Mouse (Mus musculus) testis, adult 2 months (tissue): ENCODE data around the gene Arntl2. TPM values are rescaled to one million over a fixed set of nuclear protein-coding genes. Genes with fewer than 3 reads are reported as not detected.

Source experiments
- H3K27ac ChIP-seq: fragments of 200-500 bp; 2 replicates; pipeline ENCODE4 v1.5.1; 2012; ENCODE audit warnings: low read depth, low read length; ENCODE audit not compliant: control insufficient read depth, insufficient read depth
- H3K27me3 ChIP-seq: fragments of 200-500 bp; 2 replicates; pipeline ENCODE4 v1.6.1; 2012; ENCODE audit warnings: mild to moderate bottlenecking, low read length, moderate library complexity; ENCODE audit not compliant: control insufficient read depth, insufficient read depth
- H3K36me3 ChIP-seq: fragments of 200-500 bp; 2 replicates; pipeline ENCODE4 v1.6.1; 2012; ENCODE audit warnings: mild to moderate bottlenecking, low read length; ENCODE audit not compliant: control insufficient read depth, insufficient read depth
- H3K4me1 ChIP-seq: fragments of 200-500 bp; 2 replicates; pipeline ENCODE4 v1.6.1; 2012; ENCODE audit warnings: low read length; ENCODE audit not compliant: control insufficient read depth, insufficient read depth
- H3K4me3 ChIP-seq: fragments of 200-500 bp; 2 replicates; pipeline ENCODE4 v1.5.1; 2012; ENCODE audit warnings: low read depth, mild to moderate bottlenecking, low read length, moderate library complexity, mixed read lengths; ENCODE audit not compliant: control insufficient read depth
- CTCF ChIP-seq: fragments of 200-500 bp; IDR thresholded peaks from 2 replicates; pipeline ENCODE4 v1.5.1; 2012; ENCODE audit warnings: low read depth, mild to moderate bottlenecking, inconsistent platforms, low read length, moderate library complexity; ENCODE audit not compliant: control insufficient read depth, insufficient read depth, insufficient replicate concordance
- POLR2A ChIP-seq: fragments of 200-500 bp; IDR thresholded peaks from 2 replicates; pipeline ENCODE4 v1.6.1; 2012; ENCODE audit warnings: low read depth, mild to moderate bottlenecking, inconsistent platforms, low read length, moderate library complexity; ENCODE audit not compliant: control insufficient read depth
- polyA plus RNA-seq: library from polyadenylated mRNA; depleted of rRNA; stranded (reverse); fragments of >200 nt; gene quantifications from 2 replicates; pipeline ENCODE4 v1.2.3, GENCODE M21; 2012

Gene Arntl2
- polyA plus RNA-seq, 1 experiment, result 3.0 TPM

DNA sequence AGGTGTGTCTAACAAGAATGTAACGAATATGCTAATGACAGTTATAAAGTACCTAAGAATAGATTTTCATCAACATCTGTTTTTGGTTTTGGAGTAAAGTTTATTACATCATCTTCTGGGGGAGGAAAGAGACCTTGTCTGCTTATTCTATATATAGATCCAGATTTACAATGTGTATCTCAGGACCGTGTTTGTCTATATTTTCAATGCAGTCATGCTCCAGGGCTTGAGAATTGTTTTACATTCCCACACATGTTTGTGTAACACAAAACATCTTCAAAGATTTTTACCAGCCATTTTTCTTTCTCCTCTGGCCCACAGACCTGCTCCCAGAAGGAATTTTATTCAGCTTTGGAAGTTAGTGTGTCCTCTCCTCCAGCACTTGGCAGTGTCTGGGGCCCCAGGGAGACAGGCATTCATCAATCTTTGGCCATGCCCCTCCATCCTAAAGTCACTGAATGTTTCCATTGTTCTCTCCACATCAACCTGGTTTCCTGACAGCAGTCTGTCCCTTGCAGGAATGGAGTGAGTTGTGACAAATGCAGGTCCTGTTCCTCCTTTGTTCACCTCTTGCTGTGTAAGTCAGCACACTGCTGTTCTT lies 42.2 kb upstream of the Arntl2 start:
- no peak overlapping the region for H3K4me3 ChIP-seq
- no peaks in the 10 kb centered on the region for H3K27me3 ChIP-seq
- TF ChIP-seq CTCF, result no peak
- no peak for TF ChIP-seq POLR2A
- no peaks in the 10 kb centered on the region for H3K4me1 ChIP-seq
- no peak overlapping the region for H3K27ac ChIP-seq
- H3K36me3 ChIP-seq, result no peaks in the 10 kb centered on the region

DNA sequence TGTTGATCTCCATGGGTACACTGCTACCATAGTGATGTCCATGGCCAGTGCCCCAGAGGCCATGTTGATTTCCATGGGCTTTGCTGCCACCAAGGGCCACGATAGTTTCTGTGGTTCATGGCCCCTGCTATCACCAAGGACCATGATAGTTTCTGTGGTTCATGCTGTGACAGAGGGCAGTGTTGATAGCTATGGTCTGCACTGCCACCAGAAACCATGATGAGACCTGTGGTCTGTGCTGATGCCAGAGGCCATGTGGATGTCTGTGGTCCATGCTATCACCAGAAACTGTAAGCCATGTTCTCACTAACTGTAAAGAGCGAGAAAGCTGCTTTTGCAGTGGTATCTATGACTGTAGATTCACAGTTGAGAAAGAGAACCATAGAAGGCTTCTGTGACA lies 40.7 kb upstream of the Arntl2 start:
- no peak for TF ChIP-seq CTCF
- TF ChIP-seq POLR2A, result no peak
- Histone ChIP-seq H3K4me3 (no peak overlapping the region), H3K36me3 (no peaks in the 10 kb centered on the region), H3K4me1 (no peaks in the 10 kb centered on the region), H3K27me3 (no peaks in the 10 kb centered on the region), H3K27ac (no peak overlapping the region)

DNA sequence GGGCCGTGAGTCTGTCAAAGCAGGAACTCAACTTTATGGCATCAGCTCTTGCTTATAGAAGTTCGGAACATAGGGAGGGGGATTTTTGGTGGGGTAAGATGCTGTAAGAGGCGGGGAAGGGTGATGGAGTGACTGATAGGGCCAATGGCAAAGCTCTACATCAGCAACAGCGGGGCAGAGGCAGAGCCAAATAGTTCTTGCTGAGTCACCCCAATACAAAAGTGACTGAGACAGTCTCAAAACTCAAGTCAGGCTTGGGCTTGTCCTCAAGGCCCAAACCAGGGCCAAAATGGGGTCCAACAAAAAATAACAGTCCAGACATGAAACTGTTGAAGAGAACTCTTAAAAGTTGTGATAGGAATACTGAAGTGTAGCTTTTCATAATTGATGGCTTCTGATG lies 40.2 kb upstream of the Arntl2 start:
- Histone ChIP-seq H3K4me3 (no peak overlapping the region), H3K36me3 (no peaks in the 10 kb centered on the region), H3K4me1 (no peaks in the 10 kb centered on the region), H3K27ac (no peak overlapping the region), H3K27me3 (no peaks in the 10 kb centered on the region)
- TF ChIP-seq CTCF, result no peak
- TF ChIP-seq POLR2A, result no peak

DNA sequence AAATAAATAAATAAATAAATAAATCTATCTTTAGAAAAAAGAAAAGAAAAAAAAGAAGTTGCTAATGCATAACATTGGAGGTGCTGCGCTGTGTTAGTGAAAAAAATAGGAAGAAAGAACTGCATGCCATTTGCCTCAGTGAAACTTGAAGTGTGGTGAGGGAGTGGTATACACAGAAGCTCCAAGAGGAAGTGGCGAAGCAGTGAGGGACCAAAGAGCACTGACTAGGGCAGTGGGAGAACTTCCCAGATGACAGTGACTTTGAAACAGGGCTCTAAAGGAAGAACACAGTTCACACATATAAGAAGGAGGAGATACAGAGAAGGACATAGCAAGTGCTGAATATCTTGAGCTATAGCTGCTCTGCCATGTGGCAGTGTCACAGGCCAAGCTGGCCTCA lies 36.8 kb upstream of the Arntl2 start:
- Histone ChIP-seq H3K27ac (no peak overlapping the region), H3K4me1 (no peaks in the 10 kb centered on the region), H3K4me3 (no peak overlapping the region), H3K27me3 (no peaks in the 10 kb centered on the region), H3K36me3 (no peaks in the 10 kb centered on the region)
- TF ChIP-seq CTCF, result no peak
- no peak for TF ChIP-seq POLR2A

DNA sequence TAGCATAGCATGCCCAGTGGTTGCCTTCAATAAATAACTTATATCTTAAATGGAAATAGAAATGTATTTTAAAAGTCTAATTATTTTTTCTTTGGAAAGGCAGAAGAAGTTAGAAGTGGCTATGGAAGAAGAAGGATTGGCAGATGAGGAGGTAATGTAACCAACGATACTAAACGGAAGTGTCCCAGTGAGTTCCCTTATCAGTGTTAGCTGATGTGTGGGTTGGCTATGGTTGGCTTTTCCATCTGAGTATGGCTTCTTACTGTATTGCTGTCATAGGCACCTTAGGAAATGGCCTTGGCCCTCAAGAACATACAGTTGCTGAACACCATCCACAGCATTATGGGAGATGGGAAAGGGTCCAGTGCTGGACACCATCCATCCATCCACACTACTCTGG lies 35.8 kb upstream of the Arntl2 start:
- no peak overlapping the region for H3K4me3 ChIP-seq
- TF ChIP-seq POLR2A (no peak), CTCF (no peak)
- H3K36me3 ChIP-seq, result no peaks in the 10 kb centered on the region
- no peaks in the 10 kb centered on the region for H3K27me3 ChIP-seq
- no peak overlapping the region for H3K27ac ChIP-seq
- no peaks in the 10 kb centered on the region for H3K4me1 ChIP-seq

DNA sequence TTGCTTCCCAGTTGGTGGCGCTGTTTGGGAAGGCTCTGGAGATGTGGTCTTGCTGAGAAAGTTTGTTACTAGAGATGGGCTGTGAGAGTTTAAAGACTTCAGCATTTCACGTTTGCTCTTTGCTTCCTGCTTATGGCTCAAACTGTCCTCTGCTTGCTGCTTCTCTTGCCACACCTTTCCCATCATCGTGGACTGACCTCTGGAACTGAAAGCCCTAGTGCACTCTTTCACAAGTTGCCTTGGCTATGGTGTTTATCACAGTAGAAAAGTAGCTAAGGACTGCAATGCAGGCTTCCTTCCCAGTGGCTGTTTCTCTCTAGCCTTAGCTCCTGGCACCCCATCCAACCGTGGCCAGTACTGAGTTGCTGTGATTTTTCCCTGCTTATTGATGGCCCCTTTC lies 35.1 kb upstream of the Arntl2 start:
- no peak overlapping the region for H3K27ac ChIP-seq
- TF ChIP-seq POLR2A (no peak), CTCF (no peak)
- no peaks in the 10 kb centered on the region for H3K4me1 ChIP-seq
- H3K4me3 ChIP-seq, result no peak overlapping the region
- no peaks in the 10 kb centered on the region for H3K36me3 ChIP-seq
- no peaks in the 10 kb centered on the region for H3K27me3 ChIP-seq

DNA sequence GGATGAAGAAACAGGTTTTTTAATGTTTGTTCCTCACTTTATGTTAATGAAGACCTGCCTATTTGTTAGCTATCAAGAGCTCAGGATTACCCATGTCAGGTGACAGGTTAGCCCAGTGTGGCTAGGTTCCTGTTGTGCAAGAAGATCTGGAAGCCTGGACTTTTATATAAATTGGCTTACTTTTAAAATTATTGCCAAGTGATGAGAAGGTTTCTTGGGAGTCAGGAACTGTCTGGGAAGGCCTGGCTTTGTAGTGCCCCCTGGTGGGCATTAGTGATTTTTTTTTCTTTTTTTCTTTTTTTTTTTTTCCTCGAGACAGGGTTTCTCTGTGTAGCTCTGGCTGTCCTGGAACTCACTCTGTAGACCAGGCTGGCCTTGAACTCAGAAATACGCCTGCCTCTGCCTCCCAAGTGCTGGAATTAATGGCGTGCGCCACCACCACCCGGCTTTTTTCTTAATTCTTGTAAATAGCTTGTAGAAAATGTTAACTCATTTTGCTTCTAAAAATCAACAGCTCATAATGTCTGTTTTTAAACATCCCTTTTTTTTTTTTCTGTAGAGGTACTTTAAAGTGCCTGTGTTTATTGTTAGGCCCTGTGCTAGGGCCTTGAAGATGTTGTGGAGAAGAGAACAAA lies 33.5 kb upstream of the Arntl2 start:
- TF ChIP-seq POLR2A (no peak), CTCF (no peak)
- no peaks in the 10 kb centered on the region for H3K36me3 ChIP-seq
- no peak overlapping the region for H3K27ac ChIP-seq
- H3K27me3 ChIP-seq, result no peaks in the 10 kb centered on the region
- H3K4me3 ChIP-seq, result no peak overlapping the region
- no peaks in the 10 kb centered on the region for H3K4me1 ChIP-seq

DNA sequence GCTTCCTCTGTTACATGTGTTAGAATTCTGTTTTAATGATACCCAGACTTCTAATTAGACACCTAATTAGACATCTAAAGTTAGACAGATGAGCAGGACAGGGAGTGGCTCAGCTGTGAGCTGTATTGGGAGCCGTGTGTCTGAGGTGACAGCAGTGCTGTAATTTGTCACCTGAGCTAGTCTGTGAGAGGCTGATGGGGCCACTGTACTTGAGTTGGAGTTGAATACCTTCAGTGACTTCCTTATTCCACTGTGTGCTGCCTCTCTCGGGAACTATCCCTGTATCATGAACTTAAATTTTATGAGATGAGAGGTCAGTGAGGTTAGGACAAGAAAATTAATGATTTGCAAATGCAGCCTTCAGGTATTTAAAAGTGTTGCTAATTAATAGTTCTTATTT lies 31.3 kb upstream of the Arntl2 start:
- Histone ChIP-seq H3K4me3 (no peak overlapping the region), H3K27me3 (no peaks in the 10 kb centered on the region), H3K36me3 (no peaks in the 10 kb centered on the region; the same call in none of the 2 replicates), H3K4me1 (no peaks in the 10 kb centered on the region), H3K27ac (no peak overlapping the region)
- no peak for TF ChIP-seq CTCF
- no peak for TF ChIP-seq POLR2A

DNA sequence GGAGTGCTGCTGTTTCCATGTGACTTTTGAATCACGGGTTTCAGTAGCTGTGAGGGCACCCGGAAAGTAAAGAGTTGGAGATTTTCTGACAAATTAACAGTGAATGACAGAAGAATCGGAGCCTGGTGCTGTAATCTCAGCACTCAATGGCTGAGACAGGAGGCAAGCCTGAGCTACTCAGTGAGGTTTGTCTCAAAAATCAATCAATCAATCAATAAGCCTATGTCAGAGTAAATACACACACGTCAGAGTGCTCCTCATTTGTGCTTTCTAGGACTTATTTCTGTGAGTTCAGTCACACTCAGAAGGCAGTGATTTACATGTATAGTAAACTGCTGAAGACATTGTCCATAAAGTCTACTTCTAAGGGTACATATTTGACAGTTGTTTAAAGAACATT lies 30.6 kb upstream of the Arntl2 start:
- Histone ChIP-seq H3K36me3 (no peaks in the 10 kb centered on the region; the same call in none of the 2 replicates), H3K27ac (no peak overlapping the region), H3K27me3 (no peaks in the 10 kb centered on the region), H3K4me1 (no peaks in the 10 kb centered on the region), H3K4me3 (no peak overlapping the region)
- TF ChIP-seq CTCF (no peak), POLR2A (no peak)
